Mouse (Mus musculus) spleen, postnatal 10 days (tissue): ENCODE results near the gene Ppp1r18.

Source experiments
- DNase-seq, 2 experiments: peaks; one replicate each; pipeline ENCODE4 v3.0.0; 2021 to 2022; ENCODE audit warnings: low spot score in 2 of 2

The Ppp1r18 gene

DNA sequence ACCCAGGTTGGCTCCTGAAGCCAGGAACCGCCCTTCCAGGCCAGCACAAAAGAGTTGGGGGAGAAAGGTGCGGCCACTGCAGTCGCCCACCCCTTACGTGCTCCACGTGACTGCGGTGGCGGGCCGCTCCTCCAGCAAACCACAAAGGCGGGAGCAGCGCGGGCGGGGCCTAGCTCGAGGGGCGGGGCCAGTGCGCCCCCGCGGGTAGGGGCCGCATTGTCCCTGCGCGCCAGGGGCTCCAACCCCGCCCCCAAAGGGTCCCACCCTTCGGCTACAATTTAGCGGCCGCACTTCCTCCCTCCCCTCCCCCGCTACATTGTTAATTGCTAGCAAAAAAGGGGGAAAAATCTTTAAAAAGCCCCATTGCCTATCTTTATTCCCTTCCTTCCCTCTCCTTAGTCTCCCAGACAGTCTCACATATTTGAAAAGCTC is 28.4 kb upstream of the Ppp1r18 start:
- DNase-seq = peak; percentile 84 to 89

DNA sequence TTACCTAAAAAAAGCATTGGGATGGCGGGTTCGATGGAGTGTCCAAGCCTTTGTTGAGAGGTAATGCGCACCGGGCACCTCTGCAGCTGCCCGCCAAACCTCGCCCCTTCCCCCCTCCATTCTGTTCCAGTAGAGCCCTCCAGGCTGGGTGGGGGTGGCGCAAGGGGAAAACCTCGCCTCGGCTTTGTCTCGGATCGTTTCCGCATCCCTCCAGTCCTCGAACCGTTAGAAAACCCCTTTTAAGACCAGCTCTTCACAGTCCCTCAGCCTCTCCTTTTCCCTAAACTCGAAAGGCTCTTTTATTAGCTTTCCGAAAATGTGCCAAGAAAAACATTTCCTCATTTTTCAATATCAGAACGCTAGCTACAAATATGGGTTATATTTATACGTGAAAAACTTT is 27.9 kb upstream of the Ppp1r18 start:
- DNase-seq = peak; percentile 63 to 69

DNA sequence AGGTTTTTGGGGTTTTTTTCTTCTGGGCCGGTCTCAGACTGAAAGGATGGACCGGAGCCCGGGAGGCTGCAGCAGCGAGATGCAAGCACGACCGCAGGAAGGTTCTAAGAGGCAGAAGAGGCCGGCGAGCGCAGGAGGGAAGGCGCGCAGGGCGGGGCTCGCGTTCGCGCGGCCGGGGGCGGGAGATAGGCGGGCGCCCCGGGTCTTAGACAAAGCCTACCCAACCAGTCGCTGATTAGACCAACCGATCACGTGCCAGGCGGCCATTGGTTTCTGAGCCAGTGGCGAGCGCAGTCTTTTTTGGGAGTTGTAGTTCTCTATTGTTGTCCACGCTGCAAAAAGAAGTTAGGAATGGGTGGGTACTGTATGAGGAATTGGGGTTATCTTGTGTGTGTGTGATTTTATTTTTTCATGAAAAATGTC is 27.3 kb upstream of the Ppp1r18 start, which contains the start of gene Tubb5:
TSS of gene Tubb5 (minus strand) at position 185 of the 423 bp plus-strand sequence.
- DNase-seq = peak; percentile 92 to 96

DNA sequence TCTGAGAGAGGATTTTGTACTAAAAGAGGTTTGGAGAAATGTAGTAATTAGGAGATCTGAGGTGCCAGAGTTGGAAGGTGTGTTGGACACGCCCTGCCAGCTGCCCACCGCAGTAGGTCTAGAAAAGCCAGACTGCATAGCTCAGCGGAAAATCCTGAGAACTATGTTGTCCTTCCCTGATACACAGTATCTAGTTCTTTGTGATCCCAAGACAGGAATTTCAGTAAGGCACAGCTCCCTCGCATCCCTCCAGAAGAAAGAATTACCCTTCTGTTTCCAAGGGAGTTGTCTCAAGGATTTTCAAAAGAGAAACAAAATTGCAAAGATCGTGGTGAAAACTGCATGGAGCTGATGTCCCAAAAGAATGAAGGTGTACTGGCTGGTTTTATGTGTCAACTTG is 26.8 kb upstream of the Ppp1r18 start:
- DNase-seq = peak; percentile 43 to 57

DNA sequence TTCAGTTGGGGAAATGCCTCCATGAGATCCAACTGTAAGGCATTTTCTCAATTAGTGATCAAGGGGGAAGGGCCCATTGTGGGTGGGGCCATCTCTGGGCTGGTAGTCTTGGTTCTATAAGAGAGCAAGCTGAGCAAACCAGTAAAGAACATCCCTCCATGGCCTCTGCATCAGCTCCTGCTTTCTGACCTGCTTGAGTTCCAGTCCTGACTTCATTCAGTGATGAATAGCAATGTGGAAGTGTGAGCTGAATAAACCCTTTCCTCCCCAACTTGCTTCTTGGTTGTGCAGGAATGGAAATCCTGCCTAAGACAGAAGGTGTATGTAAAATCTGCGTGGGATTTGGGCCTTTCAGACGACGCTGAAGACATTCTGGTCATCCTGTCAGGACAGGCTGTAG is 26.4 kb upstream of the Ppp1r18 start:
- peak; percentile 54 to 65 for DNase-seq

DNA sequence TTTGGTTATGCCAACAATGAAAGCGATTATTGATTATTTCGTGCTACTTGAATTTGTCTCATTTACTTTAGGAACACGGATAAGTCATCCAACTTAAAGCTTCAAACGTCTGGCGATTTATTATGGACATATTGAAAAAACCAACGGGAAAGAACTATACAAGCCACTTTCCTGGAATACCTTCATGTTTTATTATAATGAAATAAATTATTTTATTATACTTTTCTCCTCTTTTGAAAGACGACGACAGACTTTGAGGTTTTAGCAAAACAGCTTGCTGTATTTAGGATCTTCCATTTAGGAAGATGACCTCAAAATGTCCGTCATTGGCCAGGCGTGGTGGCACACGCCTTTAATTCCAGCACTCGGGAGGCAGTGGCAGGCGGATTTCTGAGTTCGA is 24.8 kb upstream of the Ppp1r18 start:
- no peak for DNase-seq

DNA sequence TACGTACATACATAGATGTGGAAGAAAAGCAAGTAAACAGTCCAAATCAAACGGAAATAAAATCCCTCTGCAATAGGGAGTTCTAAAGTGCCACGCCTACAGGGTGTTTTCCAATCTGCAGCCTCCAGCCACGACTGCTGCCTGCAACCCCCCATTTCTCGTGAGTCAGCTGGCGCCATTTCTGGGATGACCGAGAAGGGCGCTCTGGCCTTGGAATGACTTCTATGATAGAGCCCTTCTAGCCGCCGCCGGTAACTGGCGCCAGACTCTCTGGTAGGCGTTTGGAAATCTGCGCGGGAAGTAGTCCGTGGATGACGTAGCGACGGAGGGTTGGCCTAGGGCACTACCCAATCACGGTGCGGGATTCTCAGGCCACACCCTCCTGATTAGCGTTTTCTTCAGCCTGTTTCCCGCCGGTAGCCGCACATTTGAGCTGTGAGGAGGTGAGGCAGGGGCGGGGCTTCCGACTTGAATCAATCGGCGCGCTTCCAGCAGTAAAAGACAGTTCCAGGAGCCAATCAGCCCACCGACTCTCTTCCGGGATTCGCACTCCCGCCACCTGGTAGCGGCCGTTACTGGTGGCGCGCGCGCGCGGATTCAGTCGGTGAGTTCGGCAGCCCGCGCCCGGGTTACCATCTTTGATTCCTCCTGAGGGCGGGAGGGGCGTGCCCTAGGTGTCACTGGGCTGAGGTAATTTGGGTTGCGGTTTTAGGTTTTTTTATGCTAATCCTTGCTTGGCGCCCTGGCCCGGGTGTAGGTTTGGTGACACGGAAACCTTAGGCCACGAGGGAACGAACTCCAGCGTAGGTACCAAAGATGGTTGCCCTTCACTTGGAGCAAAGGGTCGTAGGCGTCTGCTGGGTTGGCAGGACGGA is 24.1 kb upstream of the Ppp1r18 start, which contains the start of gene Mdc1:
TSS of gene Mdc1 (plus strand) at position 440 of the 875 bp plus-strand sequence.
- peak; percentile 97 to 99 for DNase-seq

DNA sequence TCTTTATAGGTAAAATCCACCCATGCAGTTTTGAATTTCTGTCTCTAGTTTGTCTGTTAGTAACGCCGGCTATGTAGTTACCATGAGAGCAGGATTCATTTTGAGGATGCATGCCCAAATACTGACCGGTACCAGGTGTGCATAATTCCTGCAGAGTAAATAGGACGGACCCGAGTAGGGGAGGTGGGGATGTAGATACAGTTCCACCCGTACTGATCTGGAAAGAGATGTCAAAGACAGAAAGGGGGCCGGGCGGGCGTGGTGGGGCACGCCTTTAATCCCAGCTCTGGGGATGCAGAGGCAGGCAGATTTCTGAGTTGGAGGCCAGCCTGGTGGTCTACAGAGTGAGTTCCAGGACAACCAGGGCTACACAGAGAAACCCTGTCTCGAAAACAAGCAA is 23.4 kb upstream of the Ppp1r18 start:
- peak; percentile 49 for DNase-seq

DNA sequence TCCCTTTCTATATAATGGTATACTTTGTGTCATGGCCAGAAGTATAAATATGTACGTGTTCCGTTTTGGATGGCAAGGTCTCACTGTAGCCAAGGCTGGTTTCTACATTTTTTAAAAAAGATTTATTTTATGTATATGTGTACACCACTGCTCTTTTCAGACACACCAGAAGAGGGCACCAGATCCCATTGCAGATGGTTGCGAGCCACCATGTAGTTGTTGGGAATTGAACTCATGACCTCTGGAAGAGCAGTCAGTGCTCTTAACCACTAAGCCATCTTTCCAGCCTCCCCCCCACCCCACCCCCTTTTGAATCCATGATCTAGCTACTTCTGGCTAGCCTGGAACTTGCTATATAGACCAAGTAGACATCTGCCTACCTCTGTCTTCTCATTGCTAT is 21.9 kb upstream of the Ppp1r18 start:
- DNase-seq = no peak

DNA sequence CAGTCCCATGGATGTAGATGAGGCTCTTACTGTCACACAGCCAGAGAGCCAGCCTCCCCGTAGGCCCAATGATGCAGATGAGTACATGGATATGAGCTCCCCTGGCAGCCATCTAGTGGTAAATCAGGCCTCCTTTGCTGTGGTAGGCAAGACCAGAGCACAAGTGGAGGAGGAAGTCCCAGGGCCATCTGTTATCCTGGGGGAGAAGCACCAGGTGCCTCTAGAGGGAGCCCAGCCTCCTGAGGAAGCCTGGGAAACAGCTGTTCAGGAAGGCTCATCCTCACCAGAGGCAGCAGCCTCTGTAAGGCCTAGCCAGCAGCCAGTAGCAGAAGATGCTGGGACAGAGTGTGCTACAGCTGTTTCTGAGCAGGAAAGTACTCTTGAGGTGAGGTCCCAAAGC is 17.3 kb upstream of the Ppp1r18 start:
- no peak for DNase-seq

DNA sequence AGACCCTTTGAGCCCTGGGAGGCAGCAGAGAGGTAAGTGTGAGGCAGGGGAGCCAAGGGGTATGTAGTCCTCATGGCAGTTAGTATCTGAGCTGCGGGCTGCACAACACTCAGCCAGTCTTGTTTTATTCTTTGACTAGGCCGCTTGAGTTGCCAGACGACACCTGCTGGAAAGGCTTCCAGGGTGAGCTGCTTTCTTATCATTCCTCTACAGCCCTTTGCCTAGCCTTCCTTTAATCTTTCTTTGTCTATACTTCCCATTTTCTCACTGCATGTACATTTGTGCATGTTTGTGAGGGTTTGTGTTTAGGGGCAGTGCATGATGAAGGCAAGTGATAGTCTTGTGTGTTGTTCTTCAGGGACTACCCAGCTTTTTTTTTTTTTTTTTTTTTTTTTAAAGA is 14.4 kb upstream of the Ppp1r18 start:
- DNase-seq = no peak

DNA sequence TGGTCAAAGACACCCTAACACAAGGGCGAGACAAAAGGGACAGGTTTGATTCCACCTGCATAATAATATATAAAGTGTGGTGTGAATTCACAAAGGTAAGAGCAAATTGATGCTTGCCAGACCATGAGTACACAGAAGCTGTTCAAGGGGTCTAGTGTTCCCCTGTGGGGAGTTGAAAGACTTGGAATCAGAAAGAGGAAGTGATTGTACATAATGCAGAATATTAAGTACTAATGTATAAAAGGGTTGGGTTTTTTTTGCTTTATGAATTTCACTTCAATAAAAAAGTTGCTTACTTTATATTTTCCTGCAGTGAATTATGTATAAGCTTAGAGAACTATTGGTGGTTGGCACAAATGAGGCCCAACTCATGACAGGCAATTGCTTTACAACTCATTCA is 6.0 kb upstream of the Ppp1r18 start:
- no peak for DNase-seq

DNA sequence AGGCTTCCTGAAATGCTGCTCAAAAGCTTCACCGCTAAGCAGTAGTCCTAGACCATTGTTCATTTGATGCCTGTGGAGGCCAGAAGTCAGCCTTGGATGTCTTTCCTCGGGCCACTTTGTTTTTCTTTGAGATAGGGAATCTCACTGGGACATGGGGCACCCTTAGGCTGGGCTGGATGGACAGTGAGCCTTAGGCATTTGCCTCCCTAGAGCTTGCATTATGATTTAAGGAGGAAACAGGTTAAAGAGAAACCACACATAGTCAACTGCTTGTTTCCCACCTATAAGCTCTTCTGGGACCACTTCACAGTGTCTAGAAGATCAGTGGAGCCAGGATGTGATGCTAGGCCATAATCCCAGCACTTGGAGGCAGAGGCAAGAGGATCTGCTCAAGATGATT is 5.6 kb upstream of the Ppp1r18 start:
- no peak for DNase-seq

DNA sequence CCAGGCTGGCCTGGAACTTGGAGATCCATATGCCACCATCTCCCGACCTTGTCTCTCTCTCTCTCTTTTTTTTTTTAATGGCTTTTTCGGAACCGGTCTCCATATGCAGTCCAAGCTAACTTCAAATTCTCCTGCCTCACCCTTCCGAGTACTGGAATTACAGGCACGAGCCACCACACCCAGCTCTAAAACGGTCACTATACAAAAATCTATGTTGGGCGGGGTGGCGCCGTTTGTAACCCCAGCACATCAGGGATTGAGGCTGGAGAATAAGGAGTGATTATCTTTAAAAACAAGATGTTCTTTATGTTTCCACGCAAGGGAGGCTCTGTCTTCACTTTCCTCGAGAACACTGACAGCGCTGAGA is 4.6 kb upstream of the Ppp1r18 start:
- DNase-seq = no peak

DNA sequence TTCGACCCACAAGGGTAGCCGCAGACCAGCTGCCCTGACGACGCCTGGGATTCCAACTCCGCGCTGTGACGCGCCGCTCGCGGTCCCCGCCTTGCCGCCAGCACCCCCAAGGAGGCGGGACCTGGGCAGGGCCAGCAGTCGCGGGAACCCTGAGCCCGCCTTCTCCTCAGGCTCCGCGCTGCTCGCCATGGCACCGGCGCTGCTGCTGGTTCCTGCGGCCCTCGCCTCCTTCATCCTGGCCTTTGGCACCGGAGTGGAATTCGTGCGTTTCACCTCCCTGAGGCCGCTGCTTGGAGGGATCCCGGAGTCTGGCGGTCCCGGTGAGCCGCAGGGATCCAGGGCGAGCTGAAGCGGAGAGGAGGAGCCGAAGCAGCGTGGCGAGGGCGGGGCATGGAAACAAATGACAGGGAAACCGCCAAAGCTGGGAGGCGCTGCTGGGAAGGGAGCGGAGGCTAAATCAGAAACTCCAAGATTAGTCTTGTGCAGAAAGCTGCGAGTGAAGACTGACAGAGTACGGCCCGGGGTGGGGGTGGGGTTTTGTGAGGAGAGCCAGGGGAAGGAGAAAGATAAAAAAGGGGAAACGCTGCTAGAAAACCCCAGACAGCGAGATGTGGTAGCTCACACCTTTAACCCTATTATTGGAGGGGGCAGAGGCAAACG is 4.1 kb upstream of the Ppp1r18 start, which contains the start of gene Nrm:
TSS of gene Nrm (plus strand) at position 121 of the 660 bp plus-strand sequence.
- DNase-seq = peak; percentile 89 to 94

DNA sequence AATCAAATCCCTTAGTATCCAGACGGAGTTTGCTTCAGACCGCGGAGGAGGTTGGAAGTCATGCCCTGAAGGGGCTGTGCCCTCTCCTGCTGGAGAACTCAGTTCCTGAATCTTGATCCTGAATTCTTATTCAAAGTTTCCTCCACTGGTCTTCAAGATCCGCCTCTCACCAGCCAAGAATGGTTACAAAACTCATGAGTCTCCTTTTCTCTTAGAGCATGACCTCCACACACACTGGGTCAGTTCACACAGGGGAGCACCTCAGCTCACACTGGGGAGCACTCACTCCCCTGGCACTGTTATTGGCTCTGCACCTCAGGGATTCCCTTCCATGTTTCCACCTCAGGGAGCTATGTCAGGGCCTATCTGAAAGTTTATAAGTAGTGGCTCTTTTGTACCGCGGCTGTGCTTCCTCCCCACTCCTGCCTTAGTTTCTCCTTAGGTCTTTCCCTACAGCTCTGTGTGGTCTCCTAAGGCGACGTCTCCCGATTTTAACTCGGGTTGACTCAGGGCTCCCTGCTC is 500 bp upstream of the Ppp1r18 start:
- no peak for DNase-seq

DNA sequence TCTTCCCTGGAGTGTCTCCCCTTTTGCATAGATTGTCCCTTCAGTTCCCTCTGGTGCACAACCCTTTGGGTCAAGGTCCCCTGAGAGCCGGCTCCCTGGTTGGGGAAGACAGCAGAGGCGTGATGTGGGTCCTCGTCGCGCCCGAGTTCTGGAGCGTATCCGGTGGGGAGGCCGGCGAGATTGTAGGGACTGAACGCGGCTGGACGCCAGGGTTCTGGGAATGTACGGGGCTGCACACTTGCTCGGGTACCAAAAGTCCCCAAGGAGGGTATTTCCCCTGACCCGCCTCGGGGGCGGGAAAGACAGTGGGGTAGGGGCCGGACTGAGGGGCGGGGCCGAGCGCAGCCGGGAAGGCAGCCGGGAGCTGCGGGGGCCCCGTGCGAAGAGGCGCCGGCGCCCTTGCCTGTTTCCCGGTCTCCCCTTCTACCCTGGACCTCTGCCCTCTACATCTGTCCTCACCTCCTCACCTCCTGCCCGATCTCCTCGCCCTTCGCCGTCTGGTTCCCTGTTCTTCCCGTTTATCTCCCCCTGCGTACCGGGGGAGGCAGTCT is 963 bp downstream of the Ppp1r18 start:
- DNase-seq = peak in 1 of 2 experiments; percentile 58

DNA sequence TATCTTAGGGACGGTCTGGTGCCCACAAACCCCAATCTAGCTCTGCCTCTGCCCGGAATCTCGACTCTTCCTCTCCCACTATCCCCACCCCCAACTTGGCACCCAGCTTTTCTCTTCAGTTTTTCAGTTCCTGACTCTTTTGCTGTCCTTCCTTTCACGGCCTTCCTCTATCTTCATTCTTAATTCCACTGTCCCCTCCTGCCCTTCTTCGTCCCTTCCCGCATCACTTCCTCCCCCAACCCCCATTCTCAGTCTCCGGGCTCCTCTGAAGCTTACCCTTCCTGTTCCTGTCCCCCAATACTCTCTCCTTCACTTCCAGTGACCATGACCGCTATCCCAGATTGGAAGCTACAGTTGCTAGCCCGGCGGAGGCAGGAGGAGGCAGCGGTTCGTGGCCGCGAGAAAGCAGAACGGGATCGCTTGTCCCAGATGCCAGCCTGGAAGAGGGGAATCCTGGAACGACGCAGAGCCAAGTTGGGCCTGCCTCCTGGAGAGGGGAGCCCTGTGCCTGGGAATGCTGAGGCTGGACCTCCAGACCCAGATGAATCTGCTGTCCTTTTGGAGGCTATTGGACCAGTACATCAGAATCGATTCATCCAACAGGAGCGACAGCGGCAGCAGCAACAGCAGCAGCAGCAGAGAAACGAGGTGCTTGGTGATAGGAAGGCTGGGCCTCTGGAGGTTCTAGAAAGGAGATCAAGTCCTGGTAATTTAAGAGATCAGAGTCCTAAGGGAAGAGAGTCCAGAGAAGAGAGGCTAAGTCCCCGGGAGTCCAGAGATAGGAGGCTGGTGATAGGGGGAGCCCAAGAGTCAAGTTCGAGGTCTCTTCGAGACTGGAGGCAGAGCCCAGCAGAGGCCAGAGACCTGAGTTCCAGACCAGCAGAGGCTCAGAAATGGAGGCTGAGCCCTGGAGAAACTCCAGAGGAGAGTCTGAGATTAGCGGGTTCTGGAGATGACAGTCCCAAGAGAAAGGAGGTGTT is 1.8 kb downstream of the Ppp1r18 start:
- DNase-seq = peak; percentile 59 to 76

DNA sequence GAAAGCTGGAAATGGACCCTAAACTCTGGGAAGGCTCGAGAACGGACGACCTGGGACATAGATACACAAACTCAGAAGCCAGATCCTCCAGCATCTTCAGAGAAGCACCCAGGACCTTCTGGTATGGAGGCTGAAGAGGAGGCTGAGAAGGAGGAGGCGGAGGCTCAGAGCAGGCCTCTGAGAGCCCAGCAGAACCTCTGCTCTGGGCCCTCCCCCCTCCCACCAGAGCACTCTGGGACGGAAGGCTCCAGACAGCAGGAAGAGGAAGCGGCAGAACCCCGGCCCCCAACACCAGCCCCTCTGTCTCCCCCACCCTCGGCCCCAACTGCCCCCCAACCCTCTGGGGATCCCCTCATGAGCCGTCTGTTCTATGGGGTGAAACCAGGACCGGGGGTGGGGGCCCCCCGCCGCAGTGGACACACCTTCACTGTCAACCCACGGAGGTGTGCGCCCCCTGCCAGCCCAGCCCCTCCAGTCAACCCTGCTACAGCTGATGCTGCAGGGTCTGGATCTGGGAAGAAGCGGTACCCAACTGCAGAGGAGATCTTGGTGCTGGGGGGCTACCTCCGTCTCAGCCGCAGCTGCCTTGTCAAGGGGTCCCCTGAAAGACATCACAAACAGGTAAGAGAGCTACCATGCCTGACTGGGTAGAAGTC is 2.9 kb downstream of the Ppp1r18 start:
- peak; percentile 39 to 58 for DNase-seq

DNA sequence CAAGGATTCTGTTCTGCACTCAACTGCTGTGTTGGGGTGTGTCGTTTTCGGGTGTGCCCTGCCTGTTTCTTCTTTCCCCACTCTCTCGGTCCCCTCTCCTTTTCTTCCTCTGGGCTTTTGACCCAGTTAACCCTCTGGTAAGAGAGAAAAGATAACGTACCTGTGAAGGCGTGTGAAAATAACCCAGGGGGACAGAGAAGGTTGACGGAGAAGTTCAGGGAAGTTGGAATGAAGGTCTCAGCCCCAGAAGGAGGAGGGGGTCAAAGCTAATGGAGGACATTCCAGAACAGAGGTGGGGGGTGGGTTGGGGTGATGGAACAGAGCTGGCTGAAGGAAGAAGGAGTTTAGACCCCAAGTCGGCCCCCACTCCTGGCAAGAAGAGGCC is 3.6 kb downstream of the Ppp1r18 start:
- no peak for DNase-seq
